Mouse (Mus musculus) myocyte (in vitro differentiated cells): ENCODE measurements around the gene Olfr331. TPM values are rescaled to one million over a fixed set of nuclear protein-coding genes. Genes with fewer than 3 reads are reported as not detected.

Experiments used
- H3K27me3 ChIP-seq: one replicate; pipeline ENCODE4 v1.6.1; 2011; ENCODE audit not compliant: control insufficient read depth, insufficient read depth, insufficient read length
- H3K36me3 ChIP-seq: one replicate; pipeline ENCODE4 v1.6.1; 2011; ENCODE audit not compliant: control insufficient read depth, insufficient read depth
- H3K4me2 ChIP-seq: one replicate; pipeline ENCODE4 v1.6.1; 2011; ENCODE audit warnings: low read depth, control low read depth
- H3K4me3 ChIP-seq: one replicate; pipeline ENCODE4 v1.5.1; 2011; ENCODE audit warnings: mild to moderate bottlenecking, control low read depth, moderate library complexity
- H3K79me2 ChIP-seq: one replicate; pipeline ENCODE4 v1.6.1; 2011; ENCODE audit not compliant: control insufficient read depth, insufficient read depth
- H3ac ChIP-seq: one replicate; pipeline ENCODE4 v1.6.1; 2011; ENCODE audit not compliant: control insufficient read depth, insufficient read length
- CEBPB ChIP-seq: IDR thresholded peaks from 2 replicates; pipeline ENCODE4 v1.6.1; 2011; ENCODE audit warnings: mild to moderate bottlenecking, moderate library complexity; ENCODE audit not compliant: poor library complexity, insufficient read depth, severe bottlenecking
- E2F4 ChIP-seq: IDR thresholded peaks from one replicate; pipeline ENCODE4 v1.6.1; 2011; ENCODE audit warnings: mild to moderate bottlenecking, control low read depth, moderate library complexity; ENCODE audit not compliant: insufficient read depth
- MAX ChIP-seq: IDR thresholded peaks from one replicate; pipeline ENCODE4 v1.6.1; 2011; ENCODE audit warnings: low read depth, mild to moderate bottlenecking, control low read depth
- MYOD1 ChIP-seq, 3 experiments: IDR thresholded peaks; one replicate each; pipeline ENCODE4 v1.6.1; 2011; ENCODE audit warnings: control low read depth in 2 of 3, low read depth in 2 of 3, mild to moderate bottlenecking in 2 of 3, moderate library complexity in 1 of 3; ENCODE audit not compliant: insufficient read length in 2 of 3, control insufficient read depth in 1 of 3
- MYOG ChIP-seq, 3 experiments: IDR thresholded peaks; one replicate each; pipeline ENCODE4 v1.6.1; 2011; ENCODE audit warnings: control low read depth in 2 of 3, low read depth in 2 of 3, mild to moderate bottlenecking in 2 of 3; ENCODE audit not compliant: insufficient read length in 2 of 3, control insufficient read depth in 1 of 3, insufficient read depth in 1 of 3
- POLR2A ChIP-seq: IDR thresholded peaks from one replicate; pipeline ENCODE4 v1.6.1; 2011; ENCODE audit warnings: low read depth, mild to moderate bottlenecking, control low read depth, moderate library complexity; ENCODE audit not compliant: insufficient read length
- POLR2AphosphoS2 ChIP-seq: IDR thresholded peaks from one replicate; pipeline ENCODE4 v1.6.1; 2011; ENCODE audit warnings: low read depth, control low read depth; ENCODE audit not compliant: insufficient read length
- REST ChIP-seq: IDR thresholded peaks from one replicate; pipeline ENCODE4 v1.6.1; 2011; ENCODE audit warnings: mild to moderate bottlenecking, control low read depth, moderate library complexity; ENCODE audit not compliant: insufficient read depth, insufficient read length
- SRF ChIP-seq: IDR thresholded peaks from one replicate; pipeline ENCODE4 v1.6.1; 2011; ENCODE audit warnings: low read depth; ENCODE audit not compliant: control insufficient read depth, insufficient read length
- TCF12 ChIP-seq: IDR thresholded peaks from one replicate; pipeline ENCODE4 v1.6.1; 2011; ENCODE audit warnings: mild to moderate bottlenecking, control low read depth; ENCODE audit not compliant: poor library complexity, insufficient read depth, severe bottlenecking
- TCF3 ChIP-seq: IDR thresholded peaks from one replicate; pipeline ENCODE4 v1.6.1; 2011; ENCODE audit warnings: low read depth, control low read depth; ENCODE audit not compliant: insufficient read length
- USF1 ChIP-seq: IDR thresholded peaks from one replicate; pipeline ENCODE4 v1.6.1; 2011; ENCODE audit warnings: low read depth, mild to moderate bottlenecking, control low read depth, moderate library complexity
- polyA plus RNA-seq: library from polyadenylated mRNA; unstranded; fragments of >200 nt; fragmentation: generic; extraction: Trizol; gene quantifications from one replicate; pipeline ENCODE4 v1.2.1, GENCODE M21; 2012; ENCODE audit warnings: missing spikeins

Olfr331 gene
- polyA plus RNA-seq, 1 experiment, result not detected

DNA sequence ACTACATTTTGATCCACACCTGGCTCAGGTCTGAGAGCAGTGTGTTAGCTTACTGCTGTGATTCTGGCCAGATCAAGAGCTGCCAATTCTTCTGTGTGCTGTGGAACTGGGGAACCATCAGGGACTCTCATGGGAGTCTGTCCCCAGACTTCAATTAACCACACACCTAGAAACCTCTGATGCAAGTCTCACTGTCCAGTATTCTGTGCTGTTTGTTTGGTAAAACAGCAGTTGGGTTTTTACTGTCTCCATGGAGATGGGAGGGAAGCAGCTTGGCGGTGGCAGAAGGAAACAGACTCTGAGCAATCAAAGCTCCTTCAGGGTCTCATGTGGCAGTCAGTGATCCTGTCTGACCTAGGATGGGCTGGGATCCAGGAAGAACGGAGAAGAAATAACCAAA is 9.9 kb downstream of the Olfr331 start, which contains the start of gene Olfr332:
Olfr332 (minus strand) TSS at position 101 of the 400 bp plus-strand sequence.
- H3K36me3 ChIP-seq, result no peaks in the 10 kb centered on the region
- no peak within 1 kb of the TSS for H3ac ChIP-seq
- H3K4me3 ChIP-seq, result no peak within 1 kb of the TSS
- no peak for TF ChIP-seq REST
- TF ChIP-seq POLR2A, result no peak
- no peak for TF ChIP-seq TCF12
- TF ChIP-seq TCF3, result no peak
- no peak for TF ChIP-seq E2F4
- TF ChIP-seq POLR2AphosphoS2, result no peak
- TF ChIP-seq MYOG (IDR thresholded peaks at IDR 0.05; ENCODE audit: control insufficient read depth in 1 of 3, insufficient read depth in 1 of 3, insufficient read length in 2 of 3, low read depth in 2 of 3), result no peak
- H3K79me2 ChIP-seq, result no peaks in the 10 kb centered on the region
- no peaks in the 10 kb centered on the region for H3K27me3 ChIP-seq
- H3K4me2 ChIP-seq, result no peak within 1 kb of the TSS

DNA sequence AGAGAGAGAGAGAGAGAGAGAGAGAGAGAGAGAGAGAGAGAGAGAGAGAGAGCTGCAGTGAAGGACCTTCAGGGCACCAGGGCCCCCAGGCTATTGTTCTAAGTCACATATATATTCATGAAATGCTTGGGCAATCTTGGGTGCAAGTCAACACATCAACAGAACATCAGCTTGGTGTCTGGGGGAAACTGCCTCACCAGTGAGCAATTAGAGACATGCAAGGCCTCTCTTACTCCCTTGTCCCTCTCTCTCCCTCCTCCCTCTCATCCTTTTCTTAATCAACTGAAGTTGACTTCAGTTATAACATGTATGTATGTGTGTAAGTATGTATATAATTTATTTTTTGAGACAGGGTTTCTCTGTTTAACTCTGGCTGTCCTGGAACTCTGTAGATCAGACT is 40.2 kb downstream of the Olfr331 start, which contains the start of gene Olfr30:
Olfr30 (minus strand) TSS at position 101 of the 400 bp plus-strand sequence.
- no peaks in the 10 kb centered on the region for H3K27me3 ChIP-seq
- TF ChIP-seq POLR2AphosphoS2 (no peak), SRF (no peak), MYOD1 (IDR thresholded peaks at IDR 0.05; ENCODE audit: control insufficient read depth in 1 of 3, insufficient read length in 2 of 3, low read depth in 2 of 3) (no peak), TCF3 (no peak), USF1 (no peak), TCF12 (no peak), REST (no peak), CEBPB (no peak), MAX (no peak)
- no peaks in the 10 kb centered on the region for H3K36me3 ChIP-seq
- no peak within 1 kb of the TSS for H3K4me2 ChIP-seq
- no peaks in the 10 kb centered on the region for H3K79me2 ChIP-seq
- H3K4me3 ChIP-seq, result no peak within 1 kb of the TSS
- H3ac ChIP-seq, result no peak within 1 kb of the TSS

DNA sequence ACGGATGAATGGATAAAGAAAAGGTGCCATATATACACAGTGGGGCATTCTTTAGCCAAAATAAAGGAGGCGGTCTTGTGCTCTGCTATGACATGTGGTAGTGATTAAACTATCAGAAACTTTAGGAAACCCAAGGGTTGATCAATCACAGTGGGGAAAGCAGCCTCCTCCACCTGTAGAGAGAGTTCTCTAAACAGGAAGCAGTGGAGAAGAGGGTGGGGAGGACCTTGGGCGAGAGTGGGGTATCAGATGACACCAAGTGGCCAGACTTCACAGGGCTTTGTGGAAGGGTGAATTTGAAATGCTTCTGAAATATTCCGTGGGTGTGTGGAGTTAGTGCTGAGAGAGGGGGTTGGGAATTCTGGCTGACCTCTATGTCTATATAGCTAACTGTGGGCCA is 48.8 kb downstream of the Olfr331 start:
- H3K4me3 ChIP-seq, result no peak overlapping the region
- no peak overlapping the region for H3K4me2 ChIP-seq
- no peak overlapping the region for H3ac ChIP-seq
- no peaks in the 10 kb centered on the region for H3K79me2 ChIP-seq
- TF ChIP-seq SRF (no peak), REST (no peak), POLR2AphosphoS2 (no peak), E2F4 (no peak)
- no peaks in the 10 kb centered on the region for H3K36me3 ChIP-seq
- H3K27me3 ChIP-seq, result no peaks in the 10 kb centered on the region

DNA sequence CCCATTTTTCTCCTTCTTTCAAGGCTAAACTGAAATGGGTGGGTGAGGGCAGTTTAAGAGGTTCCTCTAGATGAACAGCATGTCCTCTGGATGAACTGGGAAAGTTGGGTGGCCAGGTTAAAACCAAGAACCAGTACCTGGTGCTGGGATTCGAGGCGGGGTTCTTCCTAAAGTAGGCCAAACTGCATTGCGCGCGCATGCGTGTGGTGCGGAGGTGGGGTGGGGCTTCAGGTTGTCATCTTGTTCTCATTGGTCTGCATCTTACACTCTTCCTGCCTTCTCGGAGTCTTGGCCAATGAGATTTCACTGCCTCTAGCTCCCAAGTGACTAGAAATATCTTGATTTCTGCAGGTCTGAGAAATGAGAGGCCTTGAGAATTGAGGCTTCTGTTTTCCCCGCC is 49.6 kb downstream of the Olfr331 start, which contains the start of gene Lypd9:
Lypd9 (minus strand) TSS at position 165 of the 400 bp plus-strand sequence.
- no peaks in the 10 kb centered on the region for H3K36me3 ChIP-seq
- no peak within 1 kb of the TSS for H3ac ChIP-seq

More for the DNA sequence above, 49.6 kb downstream of the Olfr331 start, which contains the start of gene Lypd9:
- no peak within 1 kb of the TSS for H3K4me2 ChIP-seq
- no peaks in the 10 kb centered on the region for H3K27me3 ChIP-seq
- no peaks in the 10 kb centered on the region for H3K79me2 ChIP-seq
- no peak for TF ChIP-seq MYOD1 (IDR thresholded peaks at IDR 0.05; ENCODE audit: control insufficient read depth in 1 of 3, insufficient read length in 2 of 3, low read depth in 2 of 3)
- TF ChIP-seq CEBPB, result no peak
- no peak for TF ChIP-seq MYOG (IDR thresholded peaks at IDR 0.05; ENCODE audit: control insufficient read depth in 1 of 3, insufficient read depth in 1 of 3, insufficient read length in 2 of 3, low read depth in 2 of 3)
- no peak for TF ChIP-seq TCF3
- TF ChIP-seq SRF, result no peak
- TF ChIP-seq USF1, result no peak
- no peak for TF ChIP-seq POLR2AphosphoS2
- no peak for TF ChIP-seq E2F4
- TF ChIP-seq TCF12, result no peak
- TF ChIP-seq MAX, result no peak
- TF ChIP-seq POLR2A, result no peak
- no peak within 1 kb of the TSS for H3K4me3 ChIP-seq

Other genes with a start within 250 kb of the Olfr331 start
- gene 4930438A08Rik, start 227.8 kb downstream of the Olfr331 start, polyA plus RNA-seq, result 0.67 TPM
- gene Zfp692, start 195.5 kb downstream of the Olfr331 start, polyA plus RNA-seq, result 6.0 TPM
- gene Zfp672, start 172.2 kb downstream of the Olfr331 start, polyA plus RNA-seq, result 15.7 TPM
- 38.1 TPM for gene Sh3bp5l, start 171.8 kb downstream of the Olfr331 start, polyA plus RNA-seq
- gene Lypd8, start 123.5 kb downstream of the Olfr331 start, polyA plus RNA-seq, result not detected
- not detected for gene 1810065E05Rik, start 81.5 kb downstream of the Olfr331 start, polyA plus RNA-seq
- gene Gm12253, start 70.0 kb downstream of the Olfr331 start, polyA plus RNA-seq, result not detected
- gene Lypd9, start 49.6 kb downstream of the Olfr331 start, polyA plus RNA-seq, result not detected
- gene Olfr30, start 40.3 kb downstream of the Olfr331 start, polyA plus RNA-seq, result not detected
- gene Olfr332, start 10.0 kb downstream of the Olfr331 start, polyA plus RNA-seq, result not detected
- not detected for gene Olfr330, start 32.3 kb upstream of the Olfr331 start, polyA plus RNA-seq
- gene Olfr329-ps, start 43.9 kb upstream of the Olfr331 start, polyA plus RNA-seq, result not detected
- not detected for gene Olfr328, start 53.1 kb upstream of the Olfr331 start, polyA plus RNA-seq
- gene Olfr224, start 68.0 kb upstream of the Olfr331 start, polyA plus RNA-seq, result not detected
- gene Olfr325, start 75.2 kb upstream of the Olfr331 start, polyA plus RNA-seq, result not detected
- not detected for gene Olfr324, start 92.5 kb upstream of the Olfr331 start, polyA plus RNA-seq
- gene 2210407C18Rik, start 113.5 kb upstream of the Olfr331 start, polyA plus RNA-seq, result not detected
- not detected for gene Olfr323, start 127.9 kb upstream of the Olfr331 start, polyA plus RNA-seq
- gene Trim58, start 137.9 kb upstream of the Olfr331 start, polyA plus RNA-seq, result not detected
- not detected for gene Olfr322, start 156.2 kb upstream of the Olfr331 start, polyA plus RNA-seq
- not detected for gene Olfr320, start 178.5 kb upstream of the Olfr331 start, polyA plus RNA-seq
- not detected for gene Olfr319, start 196.6 kb upstream of the Olfr331 start, polyA plus RNA-seq
- gene Olfr318, start 221.4 kb upstream of the Olfr331 start, polyA plus RNA-seq, result not detected
- not detected for gene Olfr317, start 236.6 kb upstream of the Olfr331 start, polyA plus RNA-seq